Mouse (Mus musculus): ENCODE data around the gene Fbxo40.

The Fbxo40 gene

GRCm38 (mm10) chr16:36921980-36922379 is 68.3 kb downstream of the Fbxo40 start:
- DNase-seq (ENCODE audit: low read depth, low spot score): peak; percentile 47

GRCm38 (mm10) chr16:36921067-36921613 is 69.1 kb downstream of the Fbxo40 start:
- no peak for DNase-seq (ENCODE audit: low read depth, low spot score)

- DNase-seq (ENCODE audit: low read depth, low spot score): no peak
Observed at GRCm38 (mm10) chr16:36920410-36920809, 69.9 kb downstream of the Fbxo40 start.

GRCm38 (mm10) chr16:36918505-36918904 is 71.8 kb downstream of the Fbxo40 start:
- DNase-seq (ENCODE audit: low read depth, low spot score): no peak

- DNase-seq (ENCODE audit: low read depth, low spot score): no peak
Observed at GRCm38 (mm10) chr16:36914195-36914594, 76.1 kb downstream of the Fbxo40 start.
